Mouse (Mus musculus) forebrain, embryonic 10.5 days (tissue): ENCODE data around the gene Olfr177. TPM values are rescaled to one million over a fixed set of nuclear protein-coding genes. Genes with fewer than 3 reads are reported as not detected.

Source experiments
- DNase-seq: peaks from one replicate; pipeline ENCODE4 v3.0.0-alpha.2; 2017; ENCODE audit warnings: low spot score; ENCODE audit errors: extremely low spot score
- H3K27ac ChIP-seq: fragments of 300-500 bp; sonication (generic); 2 replicates; pipeline ENCODE4 v1.5.1; 2016; ENCODE audit warnings: mild to moderate bottlenecking
- H3K27me3 ChIP-seq: fragments of 300-500 bp; sonication (generic); 2 replicates; pipeline ENCODE4 v1.6.1; 2016; ENCODE audit warnings: mild to moderate bottlenecking; ENCODE audit not compliant: poor library complexity, severe bottlenecking
- H3K36me3 ChIP-seq: fragments of 300-500 bp; sonication (generic); replicated peaks from 2 replicates; pipeline ENCODE4 v1.6.1; 2016; ENCODE audit warnings: mild to moderate bottlenecking, moderate library complexity
- H3K4me1 ChIP-seq: fragments of 300-500 bp; sonication (generic); 2 replicates; pipeline ENCODE4 v1.6.1; 2016
- H3K4me3 ChIP-seq: fragments of 300-500 bp; sonication (generic); 2 replicates; pipeline ENCODE4 v1.5.1; 2016; ENCODE audit warnings: mild to moderate bottlenecking, moderate library complexity
- H3K9me3 ChIP-seq: fragments of 300-500 bp; sonication (generic); 2 replicates; pipeline ENCODE4 v1.6.1; 2016; ENCODE audit warnings: mild to moderate bottlenecking, moderate library complexity
- WGBS: fragments of 180-500 bp; shearing (Covaris S2); methylation state at CpG from one replicate; pipeline ENCODE4 v1.1.7; 2016; 5-methylcytosine and 5-hydroxymethylcytosine counted together
- polyA plus RNA-seq: library from polyadenylated mRNA; unstranded; fragments of >200 nt; fragmentation: Nextera tagmentation; extraction: Ambion mirVana; gene quantifications from 2 replicates; pipeline ENCODE4 v1.2.1, GENCODE M21; 2016

Gene Olfr177
- polyA plus RNA-seq = not detected in 2 replicates

- H3K9me3 ChIP-seq = no peaks in the 10 kb centered on the region
- H3K4me3 ChIP-seq = no peak within 1 kb of the TSS
- H3K36me3 ChIP-seq = no peaks in the 10 kb centered on the region
- 63% methylated on average over 1 of the region's 1 CpGs for WGBS
- no peak within 1 kb of the TSS for H3K27ac ChIP-seq
- no peaks in the 10 kb centered on the region for H3K27me3 ChIP-seq
- DNase-seq = no peak
- no peaks in the 10 kb centered on the region for H3K4me1 ChIP-seq
These were observed at the start of gene Olfr177 for GRCm38 (mm10) chr16:58874668-58875067. Gene Olfr177, minus strand, starts transcription at chr16:58874768.

GRCm38 (mm10) chr16:58891963-58892362, 17.4 kb upstream of the Olfr177 start, which contains the start of gene Olfr178:
Gene Olfr178, minus strand, starts transcription at chr16:58892063.
- Histone ChIP-seq H3K27me3 (no peaks in the 10 kb centered on the region), H3K36me3 (no peaks in the 10 kb centered on the region), H3K4me1 (no peaks in the 10 kb centered on the region), H3K27ac (no peak within 1 kb of the TSS), H3K9me3 (0 out of 2 replicates have a peak, but pooled peaks cover 5% of the 10 kb centered on the region), H3K4me3 (no peak within 1 kb of the TSS)
- DNase-seq = no peak
- 93% methylated on average over 3 of the region's 3 CpGs for WGBS

- 96% methylated on average over 2 of the region's 2 CpGs for WGBS
- DNase-seq = no peak
- H3K27ac ChIP-seq = no peak overlapping the region
- no peaks in the 10 kb centered on the region for H3K27me3 ChIP-seq
- H3K4me3 ChIP-seq = no peak overlapping the region
- no peaks in the 10 kb centered on the region for H3K36me3 ChIP-seq
- no peaks in the 10 kb centered on the region for H3K4me1 ChIP-seq
- peaks cover 6% of the 10 kb centered on the region for H3K9me3 ChIP-seq
These were observed 9.8 kb upstream of the Olfr177 start for GRCm38 (mm10) chr16:58884416-58884815.

- no peaks in the 10 kb centered on the region for H3K36me3 ChIP-seq
- WGBS = 87% methylated on average over 1 of the region's 1 CpGs
- no peaks in the 10 kb centered on the region for H3K4me1 ChIP-seq
These were observed 13.1 kb downstream of the Olfr177 start for GRCm38 (mm10) chr16:58861479-58861878.

GRCm38 (mm10) chr16:58860032-58860737, 14.4 kb downstream of the Olfr177 start:
- Histone ChIP-seq H3K27ac (no peak overlapping the region), H3K27me3 (no peaks in the 10 kb centered on the region), H3K4me3 (no peak overlapping the region), H3K4me1 (no peaks in the 10 kb centered on the region), H3K36me3 (no peaks in the 10 kb centered on the region), H3K9me3 (no peaks in the 10 kb centered on the region)
- 89% methylated on average over 2 of the region's 2 CpGs for WGBS
- DNase-seq = no peak

More at GRCm38 (mm10) chr16:58861479-58861878, 13.1 kb downstream of the Olfr177 start:
- no peaks in the 10 kb centered on the region for H3K27me3 ChIP-seq
- no peak overlapping the region for H3K4me3 ChIP-seq
- H3K9me3 ChIP-seq = no peaks in the 10 kb centered on the region
- DNase-seq = no peak
- no peak overlapping the region for H3K27ac ChIP-seq

- H3K4me3 ChIP-seq = no peak within 1 kb of the TSS
- WGBS = 94% methylated on average over 1 of the region's 1 CpGs
- no peaks in the 10 kb centered on the region for H3K36me3 ChIP-seq
- H3K27me3 ChIP-seq = no peaks in the 10 kb centered on the region
- no peaks in the 10 kb centered on the region for H3K9me3 ChIP-seq
- DNase-seq = no peak
- no peaks in the 10 kb centered on the region for H3K4me1 ChIP-seq
- no peak within 1 kb of the TSS for H3K27ac ChIP-seq
These were observed 47.7 kb downstream of the Olfr177 start, which contains the start of gene Olfr175-ps1 for GRCm38 (mm10) chr16:58826732-58827319. Gene Olfr175-ps1, minus strand, starts transcription at chr16:58826782.

Other genes with a start within 250 kb of the Olfr177 start
- not detected in 2 replicates for gene E330017A01Rik, start 236.0 kb downstream of the Olfr177 start, polyA plus RNA-seq
- 25.6 and 30.4 TPM in 2 replicates for gene Cpox, start 204.5 kb downstream of the Olfr177 start, polyA plus RNA-seq
- not detected in 2 replicates for gene Gpr15, start 155.7 kb downstream of the Olfr177 start, polyA plus RNA-seq
- 91.0 and 106 TPM in 2 replicates for gene Cldnd1, start 146.9 kb downstream of the Olfr177 start, polyA plus RNA-seq
- gene Olfr172, start 111.6 kb downstream of the Olfr177 start, polyA plus RNA-seq = not detected in 2 replicates
- gene Olfr173, start 74.5 kb downstream of the Olfr177 start, polyA plus RNA-seq = not detected in 2 replicates
- gene Olfr175-ps1, start 48.0 kb downstream of the Olfr177 start, polyA plus RNA-seq = not detected in 2 replicates
- not detected in 2 replicates for gene Olfr178, start 17.3 kb upstream of the Olfr177 start, polyA plus RNA-seq
- not detected in 2 replicates for gene Olfr181, start 54.0 kb upstream of the Olfr177 start, polyA plus RNA-seq
- gene Olfr180, start 54.6 kb upstream of the Olfr177 start, polyA plus RNA-seq = not detected in 2 replicates
- not detected in 2 replicates for gene Olfr183, start 120.6 kb upstream of the Olfr177 start, polyA plus RNA-seq
- not detected in 2 replicates for gene Olfr186, start 155.5 kb upstream of the Olfr177 start, polyA plus RNA-seq
- gene Olfr187, start 165.0 kb upstream of the Olfr177 start, polyA plus RNA-seq = not detected in 2 replicates
- not detected in 2 replicates for gene Olfr190, start 203.2 kb upstream of the Olfr177 start, polyA plus RNA-seq
- not detected in 2 replicates for gene Olfr191, start 215.1 kb upstream of the Olfr177 start, polyA plus RNA-seq
- not detected in 2 replicates for gene Olfr193, start 237.1 kb upstream of the Olfr177 start, polyA plus RNA-seq
- not detected in 2 replicates for gene Olfr194, start 246.3 kb upstream of the Olfr177 start, polyA plus RNA-seq